Mouse (Mus musculus) kidney, adult 2 months (tissue): ENCODE measurements around the gene Palb2.

Source experiments
- CTCF ChIP-seq: fragments of 200-500 bp; conservative IDR thresholded peaks from 2 replicates; pipeline ENCODE4 v1.5.1; 2011; ENCODE audit warnings: low read depth, mild to moderate bottlenecking, control low read depth, low read length, moderate library complexity, mixed read lengths; ENCODE audit not compliant: insufficient read depth, insufficient read length
- POLR2A ChIP-seq: fragments of 200-500 bp; IDR thresholded peaks from one replicate; pipeline ENCODE4 v1.6.1; 2011; ENCODE audit warnings: low read depth, low read length, control low read depth

- no peak for TF ChIP-seq CTCF
- TF ChIP-seq POLR2A, result no peak
Measured at GRCm38 (mm10) chr7:122074374-122074773, 58.4 kb downstream of the Palb2 start.
